In the genomic region with DNA sequence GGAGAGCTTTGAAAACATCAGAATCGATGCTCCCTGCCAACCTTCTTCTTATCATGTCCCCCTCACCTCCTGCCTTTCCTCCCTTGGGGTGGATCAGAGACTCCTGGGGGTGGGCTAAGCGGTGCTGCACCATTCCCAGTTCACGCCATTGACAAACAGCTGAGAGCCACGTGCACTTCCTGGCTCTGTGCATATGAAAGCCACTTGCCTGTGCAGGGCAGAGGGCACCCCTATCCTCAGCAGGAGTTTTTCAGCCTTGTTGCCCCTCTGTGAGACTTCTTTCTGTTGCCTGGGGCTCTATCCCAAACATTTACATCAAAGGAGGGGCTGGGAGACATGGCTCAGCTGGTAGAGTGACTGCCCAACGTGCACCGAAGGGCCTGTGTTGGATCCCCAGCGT, we compare ENCODE assay signal across 13 mouse cellular contexts.
"Had no signal": no experiment of that assay in that cellular context is flagged by ENCODE, and none has a peak within 500 bp of the region (broad histone marks: within the 10 kb centered on the region; RNA-seq: fewer than 3 reads in every experiment).

No protein-coding gene starts in this region.

- H3K9ac ChIP-seq: liver, embryonic 13.5 days; liver, postnatal 0 days; midbrain, embryonic 12.5 days had no signal

- H3K27me3 ChIP-seq: liver, embryonic 13.5 days had no signal

- H3K27ac ChIP-seq: kidney, postnatal 0 days; liver, embryonic 13.5 days; midbrain, embryonic 12.5 days had no signal

- H3K4me1 ChIP-seq: liver, embryonic 13.5 days had no signal

- H3K36me3 ChIP-seq: liver, embryonic 13.5 days; midbrain, embryonic 12.5 days had no signal

- ATAC-seq: intestine, embryonic 16.5 days; liver, postnatal 0 days; midbrain, embryonic 16.5 days had no signal

- H3K4me3 ChIP-seq: liver, embryonic 13.5 days; midbrain, embryonic 12.5 days had no signal

- H3K9me3 ChIP-seq: liver, embryonic 13.5 days; midbrain, embryonic 12.5 days had no signal

- DNase-seq: kidney, adult 8-10 months; kidney, postnatal 36 days; layer of hippocampus, adult 9-11 months; layer of hippocampus, postnatal 36 days; liver; liver, embryonic 13.5 days; liver, postnatal 0 days; thymus, adult 2 months; thymus, postnatal 4 days had no signal

- H3K4me2 ChIP-seq: liver, embryonic 13.5 days; midbrain, embryonic 12.5 days had no signal
